Mouse (Mus musculus): ENCODE measurements around the gene Dld. TPM values are rescaled to one million over a fixed set of nuclear protein-coding genes. Genes with fewer than 3 reads are reported as not detected.

Dld gene
- polyA plus RNA-seq, 1 experiment, result 65.3 TPM

DNA sequence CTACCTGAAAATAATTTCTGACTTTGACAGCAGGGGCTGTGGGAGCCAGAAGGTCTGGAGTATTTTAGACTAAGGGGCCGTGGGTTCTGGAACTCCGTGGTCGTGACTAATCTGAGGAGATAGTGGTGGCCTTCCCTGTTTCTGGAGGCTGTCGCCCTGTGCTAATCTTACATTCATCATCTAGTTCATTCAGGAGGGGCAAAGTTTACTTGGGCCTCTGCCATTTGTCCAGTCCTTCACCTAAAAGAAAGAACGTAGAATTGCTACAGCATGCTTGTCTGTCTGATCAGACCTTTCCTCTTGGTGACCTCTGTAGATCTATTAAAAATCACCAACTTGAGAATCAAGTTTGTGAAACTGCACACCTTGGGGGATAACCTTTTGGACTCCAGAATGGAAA lies 69.0 kb downstream of the Dld start:
- no peaks in the 10 kb centered on the region for H3K4me1 ChIP-seq (ENCODE audit: control insufficient read depth, insufficient read depth, low read length)
- no peak for TF ChIP-seq CTCF (IDR thresholded peaks at IDR 0.05; ENCODE audit: low read depth, low read length)
- no peak for TF ChIP-seq POLR2A (IDR thresholded peaks at IDR 0.05; ENCODE audit: borderline replicate concordance, low read depth, low read length)
- no peak overlapping the region for H3K4me3 ChIP-seq (ENCODE audit: insufficient read depth, low read length)
- H3K27ac ChIP-seq (ENCODE audit: insufficient read depth, low read depth, low read length), result no peak overlapping the region

Other genes with a start within 250 kb of the Dld start
- not detected in 2 replicates for gene Gm6993, start 110.7 kb downstream of the Dld start, polyA plus RNA-seq (2012; ENCODE audit: insufficient read depth, insufficient read length, missing spikeins)
- 1.1 and 1.9 TPM in 2 replicates for gene Lamb1, start 86.2 kb downstream of the Dld start, polyA plus RNA-seq (2012; ENCODE audit: insufficient read depth, insufficient read length, missing spikeins)
- gene Slc26a3, start 39.4 kb upstream of the Dld start, polyA plus RNA-seq (2012; ENCODE audit: insufficient read depth, insufficient read length, missing spikeins), result not detected in 2 replicates
- 20.7 and 24.7 TPM in 2 replicates for gene Cbll1, start 148.2 kb upstream of the Dld start, polyA plus RNA-seq (2012; ENCODE audit: insufficient read depth, insufficient read length, missing spikeins)
- gene Slc26a4, start 208.5 kb upstream of the Dld start, polyA plus RNA-seq (2012; ENCODE audit: insufficient read depth, insufficient read length, missing spikeins), result not detected in 2 replicates

Data from bone marrow macrophage, adult 2 months (primary cell).